Mouse (Mus musculus) forebrain, embryonic 12.5 days (tissue): ENCODE measurements at regions not wholly inside any gene's neighbourhood (a gene's known extent, or its start where the extent isn't known, plus 50 kb on each side); places are given as distances from the start of the nearest gene placed in this dataset.

Experiments
- ATAC-seq: fragments of 200-750 bp; cut with Nextera tagmentation; 2 replicates; pipeline ENCODE4 v1.8.0; 2017; ENCODE audit warnings: moderate TSS enrichment; ENCODE audit not compliant: low FRiP score
- H3K27ac ChIP-seq: fragments of 300-500 bp; sonication (generic); 2 replicates; pipeline ENCODE4 v1.5.1; 2016; ENCODE audit warnings: mild to moderate bottlenecking
- H3K27me3 ChIP-seq: fragments of 300-500 bp; sonication (generic); 2 replicates; pipeline ENCODE4 v1.6.1; 2016; ENCODE audit warnings: mild to moderate bottlenecking
- H3K36me3 ChIP-seq: fragments of 300-500 bp; sonication (generic); replicated peaks from 2 replicates; pipeline ENCODE4 v1.6.1; 2016; ENCODE audit warnings: mild to moderate bottlenecking
- H3K4me1 ChIP-seq: fragments of 300-500 bp; sonication (generic); 2 replicates; pipeline ENCODE4 v1.6.1; 2016
- H3K4me2 ChIP-seq: fragments of 300-500 bp; sonication (generic); 2 replicates; pipeline ENCODE4 v1.6.1; 2016; ENCODE audit warnings: mild to moderate bottlenecking, moderate library complexity
- H3K4me3 ChIP-seq: fragments of 300-500 bp; sonication (generic); replicated peaks from 2 replicates; pipeline ENCODE4 v1.5.1; 2016; ENCODE audit warnings: mild to moderate bottlenecking
- H3K9ac ChIP-seq: fragments of 300-500 bp; sonication (generic); 2 replicates; pipeline ENCODE4 v1.6.1; 2016; ENCODE audit warnings: mild to moderate bottlenecking
- H3K9me3 ChIP-seq: fragments of 300-500 bp; sonication (generic); 2 replicates; pipeline ENCODE4 v1.6.1; 2016
- WGBS: fragments of 180-500 bp; shearing (Covaris S2); methylation state at CpG from one replicate; pipeline ENCODE4 v1.1.7; 2016; 5-methylcytosine and 5-hydroxymethylcytosine counted together

DNA sequence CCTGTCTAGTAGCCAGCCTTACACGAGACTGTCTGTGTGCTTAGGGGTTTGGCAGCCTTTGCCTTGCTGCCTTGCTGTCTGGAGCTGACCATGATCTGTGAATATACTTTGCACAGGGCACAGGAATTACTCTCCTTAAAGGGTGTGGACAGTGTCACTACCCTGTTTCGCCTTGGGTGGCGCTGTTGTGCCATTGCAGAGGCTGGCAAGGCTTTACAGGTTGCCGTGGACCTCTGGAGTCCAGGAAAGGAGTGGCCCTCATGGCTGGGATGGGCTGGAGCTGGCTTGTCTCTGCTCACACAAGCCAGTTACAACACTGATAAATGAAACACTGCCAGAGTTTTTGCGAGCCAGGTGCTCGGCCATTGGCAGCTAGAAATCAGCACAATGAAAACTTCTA, 110.1 kb upstream of the Agap1 start:
- Histone ChIP-seq H3K4me1 (peaks cover 9% of the 10 kb centered on the region), H3K36me3 (no peaks in the 10 kb centered on the region), H3K9ac (no peak overlapping the region), H3K27ac (no peak overlapping the region), H3K9me3 (no peaks in the 10 kb centered on the region), H3K4me2 (no peak overlapping the region), H3K27me3 (no peaks in the 10 kb centered on the region), H3K4me3 (no peak overlapping the region)
- no peak for ATAC-seq
- 38% methylated on average over 6 of the region's 6 CpGs for WGBS

DNA sequence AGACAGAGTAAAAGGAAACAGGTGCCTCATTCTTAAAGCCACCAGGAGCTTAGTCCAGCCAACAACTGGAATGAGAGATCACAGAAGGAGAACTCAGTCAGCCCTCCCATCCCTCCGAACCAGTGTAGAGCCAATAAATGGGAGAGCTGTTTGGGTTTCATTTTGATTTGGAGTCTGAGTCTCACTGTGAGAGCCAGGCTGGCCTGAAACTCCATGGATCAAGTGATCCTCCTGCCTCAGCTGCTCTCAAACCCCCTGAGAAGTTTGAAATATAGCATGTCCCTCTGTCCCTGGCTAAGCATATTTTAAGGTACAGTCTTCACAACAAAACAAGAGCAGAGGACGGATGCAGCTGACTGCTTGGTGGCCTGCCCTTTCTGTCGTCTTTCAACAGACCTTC, 107.3 kb upstream of the Agap1 start:
- H3K9ac ChIP-seq, result no peak overlapping the region
- H3K9me3 ChIP-seq, result no peaks in the 10 kb centered on the region
- H3K4me1 ChIP-seq, result no peaks in the 10 kb centered on the region
- no peak overlapping the region for H3K4me3 ChIP-seq
- WGBS, result 59% methylated on average over 3 of the region's 3 CpGs
- no peak overlapping the region for H3K4me2 ChIP-seq
- no peaks in the 10 kb centered on the region for H3K27me3 ChIP-seq
- no peaks in the 10 kb centered on the region for H3K36me3 ChIP-seq
- no peak overlapping the region for H3K27ac ChIP-seq
- no peak for ATAC-seq

DNA sequence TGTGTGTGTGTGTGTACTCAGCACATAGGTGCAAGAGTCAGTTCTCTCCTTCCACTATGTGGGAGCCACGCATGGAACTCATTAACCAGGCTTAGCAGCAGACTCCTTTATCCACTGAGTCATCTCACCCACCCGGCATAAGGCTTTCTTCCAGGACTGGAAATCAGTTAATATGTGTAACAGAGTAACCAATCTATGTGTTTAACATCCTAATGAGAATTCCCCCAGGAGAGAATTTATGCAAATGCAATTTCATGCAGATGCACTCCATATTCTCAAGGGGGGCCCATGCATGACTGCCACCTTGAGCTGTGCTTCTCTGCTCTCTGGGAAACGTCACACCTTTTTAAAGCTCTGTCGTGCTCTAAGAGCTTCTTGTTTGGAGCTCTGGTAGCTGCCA, 101.7 kb upstream of the Agap1 start:
- H3K4me1 ChIP-seq, result no peaks in the 10 kb centered on the region
- no peaks in the 10 kb centered on the region for H3K9me3 ChIP-seq
- H3K4me2 ChIP-seq, result no peak overlapping the region
- no peak overlapping the region for H3K9ac ChIP-seq
- H3K4me3 ChIP-seq, result no peak overlapping the region
- H3K36me3 ChIP-seq, result no peaks in the 10 kb centered on the region
- H3K27ac ChIP-seq, result no peak overlapping the region
- ATAC-seq, result no peak
- 67% methylated on average over 4 of the region's 4 CpGs for WGBS
- no peaks in the 10 kb centered on the region for H3K27me3 ChIP-seq

DNA sequence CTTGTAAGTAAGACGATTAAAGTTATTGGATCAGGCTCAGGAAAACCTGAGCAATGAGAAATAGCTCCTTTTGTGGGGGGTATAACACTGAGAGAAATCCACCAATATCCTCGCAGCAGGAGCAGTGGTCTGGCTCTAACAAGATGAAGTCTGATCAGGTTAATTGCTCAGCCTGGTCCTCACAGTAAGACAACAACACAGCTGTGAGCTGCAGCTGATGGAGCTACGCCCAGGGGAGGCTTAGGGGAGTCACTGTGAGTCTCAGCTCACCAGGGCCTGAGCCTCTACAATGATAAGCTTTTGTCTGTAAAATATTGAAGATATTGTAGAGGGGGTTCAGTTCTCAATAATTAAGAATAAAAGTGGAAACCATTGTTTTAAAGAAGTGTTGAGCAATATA, 95.3 kb upstream of the Agap1 start:
- Histone ChIP-seq H3K27ac (no peak overlapping the region), H3K4me3 (no peak overlapping the region), H3K9me3 (no peaks in the 10 kb centered on the region), H3K9ac (no peak overlapping the region), H3K4me2 (no peak overlapping the region), H3K4me1 (peaks cover 3% of the 10 kb centered on the region; the same call in 1 of the 2 replicates), H3K36me3 (no peaks in the 10 kb centered on the region), H3K27me3 (no peaks in the 10 kb centered on the region)
- WGBS, result 50% methylated on average over 3 of the region's 3 CpGs
- no peak for ATAC-seq

- Histone ChIP-seq H3K36me3 (no peaks in the 10 kb centered on the region), H3K9me3 (0 out of 2 replicates have a peak, but pooled peaks cover 2% of the 10 kb centered on the region), H3K9ac (no peak overlapping the region), H3K27ac (no peak overlapping the region), H3K4me2 (no peak overlapping the region), H3K27me3 (no peaks in the 10 kb centered on the region), H3K4me3 (no peak overlapping the region), H3K4me1 (no peaks in the 10 kb centered on the region)
- 76% methylated on average over 12 of the region's 12 CpGs for WGBS
- no peak for ATAC-seq
These were observed 89.9 kb upstream of the Agap1 start for GRCm38 (mm10) chr1:89364547-89365305.

- no peak for ATAC-seq
These were observed 87.7 kb upstream of the Agap1 start for GRCm38 (mm10) chr1:89366891-89367290.

GRCm38 (mm10) chr1:89373806-89374205, 80.8 kb upstream of the Agap1 start:
- Histone ChIP-seq H3K9ac (no peak overlapping the region), H3K4me2 (no peak overlapping the region), H3K9me3 (no peaks in the 10 kb centered on the region; the same call in 1 of the 2 replicates), H3K36me3 (no peaks in the 10 kb centered on the region), H3K4me1 (no peaks in the 10 kb centered on the region), H3K27me3 (no peaks in the 10 kb centered on the region), H3K27ac (no peak overlapping the region), H3K4me3 (no peak overlapping the region)
- no peak for ATAC-seq

More at GRCm38 (mm10) chr1:89366891-89367290, 87.7 kb upstream of the Agap1 start:
- no peaks in the 10 kb centered on the region for H3K4me1 ChIP-seq
- no peak overlapping the region for H3K4me3 ChIP-seq
- H3K9me3 ChIP-seq, result 0 out of 2 replicates have a peak, but pooled peaks cover 2% of the 10 kb centered on the region
- H3K9ac ChIP-seq, result no peak overlapping the region
- H3K27me3 ChIP-seq, result no peaks in the 10 kb centered on the region
- H3K4me2 ChIP-seq, result no peak overlapping the region
- H3K27ac ChIP-seq, result no peak overlapping the region
- WGBS, result 93% methylated on average over 5 of the region's 5 CpGs
- H3K36me3 ChIP-seq, result no peaks in the 10 kb centered on the region

- ATAC-seq, result no peak
- Histone ChIP-seq H3K4me3 (no peak overlapping the region), H3K36me3 (no peaks in the 10 kb centered on the region), H3K4me2 (no peak overlapping the region), H3K9me3 (no peaks in the 10 kb centered on the region; the same call in 1 of the 2 replicates), H3K4me1 (no peaks in the 10 kb centered on the region), H3K9ac (no peak overlapping the region), H3K27ac (no peak overlapping the region), H3K27me3 (no peaks in the 10 kb centered on the region)
- WGBS, result 96% methylated on average over 2 of the region's 2 CpGs
These were observed 80.3 kb upstream of the Agap1 start for GRCm38 (mm10) chr1:89374271-89374670.

GRCm38 (mm10) chr1:89382021-89382420, 72.6 kb upstream of the Agap1 start:
- WGBS, result 87% methylated on average over 6 of the region's 6 CpGs
- no peaks in the 10 kb centered on the region for H3K36me3 ChIP-seq
- no peaks in the 10 kb centered on the region; the same call in 1 of the 2 replicates for H3K9me3 ChIP-seq
- ATAC-seq, result no peak
- no peak overlapping the region for H3K9ac ChIP-seq
- no peak overlapping the region for H3K4me3 ChIP-seq
- no peaks in the 10 kb centered on the region for H3K27me3 ChIP-seq
- H3K27ac ChIP-seq, result no peak overlapping the region
- no peaks in the 10 kb centered on the region for H3K4me1 ChIP-seq
- H3K4me2 ChIP-seq, result no peak overlapping the region

DNA sequence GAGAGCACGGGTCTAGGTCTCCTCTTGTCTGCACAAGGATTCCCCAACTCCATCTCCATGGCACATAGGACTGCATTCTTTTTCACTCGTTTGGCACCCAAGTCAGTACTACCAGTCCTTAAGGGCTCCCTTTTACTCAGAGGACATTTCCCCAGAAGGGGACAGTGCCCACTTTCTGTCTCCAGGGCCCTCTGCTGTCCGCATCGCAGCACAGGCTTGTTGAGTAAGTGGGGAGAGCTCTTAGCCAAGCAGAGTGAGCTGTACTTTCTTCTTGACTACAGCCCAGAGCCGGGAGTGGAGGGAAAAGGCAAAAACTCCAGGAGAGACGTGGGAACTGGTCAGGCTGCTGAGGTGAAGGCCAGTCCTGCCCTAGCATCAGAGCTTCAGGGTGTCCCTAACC, 69.5 kb upstream of the Agap1 start:
- no peaks in the 10 kb centered on the region for H3K9me3 ChIP-seq
- H3K4me1 ChIP-seq, result no peaks in the 10 kb centered on the region
- no peak for ATAC-seq
- no peak overlapping the region for H3K9ac ChIP-seq
- no peak overlapping the region for H3K27ac ChIP-seq
- H3K4me2 ChIP-seq, result no peak overlapping the region
- H3K36me3 ChIP-seq, result no peaks in the 10 kb centered on the region
- H3K27me3 ChIP-seq, result no peaks in the 10 kb centered on the region
- H3K4me3 ChIP-seq, result no peak overlapping the region
- 74% methylated on average over 6 of the region's 6 CpGs for WGBS

DNA sequence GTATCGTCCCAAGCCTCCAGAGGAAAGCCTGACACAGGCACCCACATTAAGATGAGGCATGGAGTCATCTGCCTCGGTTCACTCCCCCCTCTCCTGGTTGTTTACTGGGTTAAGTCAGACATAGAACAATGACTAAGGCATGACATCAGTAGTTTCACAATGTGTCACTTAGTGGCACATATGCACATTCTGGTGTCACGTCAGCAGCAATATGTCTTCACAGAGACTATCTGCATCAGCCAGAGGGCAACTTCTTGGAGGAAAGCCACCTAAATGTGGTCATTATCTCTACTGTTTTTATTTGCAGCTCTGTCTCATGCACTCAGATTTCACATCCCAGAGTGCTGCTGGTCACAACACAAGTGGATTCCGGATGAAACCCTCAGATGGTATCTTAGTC, 61.9 kb upstream of the Agap1 start:
- no peaks in the 10 kb centered on the region for H3K4me1 ChIP-seq
- H3K36me3 ChIP-seq, result no peaks in the 10 kb centered on the region
- ATAC-seq, result no peak
- H3K9ac ChIP-seq, result no peak overlapping the region
- no peaks in the 10 kb centered on the region for H3K27me3 ChIP-seq
- no peak overlapping the region for H3K4me3 ChIP-seq
- no peak overlapping the region for H3K27ac ChIP-seq
- H3K9me3 ChIP-seq, result no peaks in the 10 kb centered on the region
- no peak overlapping the region for H3K4me2 ChIP-seq
- 86% methylated on average over 4 of the region's 4 CpGs for WGBS

GRCm38 (mm10) chr1:89394471-89394870, 60.1 kb upstream of the Agap1 start:
- Histone ChIP-seq H3K36me3 (no peaks in the 10 kb centered on the region), H3K27ac (no peak overlapping the region), H3K9ac (no peak overlapping the region), H3K9me3 (no peaks in the 10 kb centered on the region), H3K4me1 (no peaks in the 10 kb centered on the region), H3K27me3 (no peaks in the 10 kb centered on the region), H3K4me2 (no peak overlapping the region), H3K4me3 (no peak overlapping the region)
- WGBS, result 72% methylated on average over 7 of the region's 7 CpGs
- no peak for ATAC-seq

- Histone ChIP-seq H3K4me1 (peaks cover 9% of the 10 kb centered on the region), H3K27ac (no peak overlapping the region), H3K4me3 (no peak overlapping the region), H3K4me2 (no peak overlapping the region), H3K36me3 (no peaks in the 10 kb centered on the region), H3K9ac (no peak overlapping the region), H3K9me3 (no peaks in the 10 kb centered on the region), H3K27me3 (no peaks in the 10 kb centered on the region)
- 26% methylated on average over 10 of the region's 10 CpGs for WGBS
- no peak for ATAC-seq
These were observed 53.8 kb upstream of the Agap1 start for GRCm38 (mm10) chr1:89400734-89401202.
